Mouse (Mus musculus) right cerebral cortex, adult 2 months (tissue): ENCODE data around the gene Fgf13.
A peak's percentile ranks its signal among the peaks of the same experiment; 100 is the strongest.

Experiments
- DNase-seq, 2 experiments: peaks; one replicate each; pipeline ENCODE4 v3.0.0; 2021 to 2022; ENCODE audit warnings: low spot score in 2 of 2

The Fgf13 gene

DNA sequence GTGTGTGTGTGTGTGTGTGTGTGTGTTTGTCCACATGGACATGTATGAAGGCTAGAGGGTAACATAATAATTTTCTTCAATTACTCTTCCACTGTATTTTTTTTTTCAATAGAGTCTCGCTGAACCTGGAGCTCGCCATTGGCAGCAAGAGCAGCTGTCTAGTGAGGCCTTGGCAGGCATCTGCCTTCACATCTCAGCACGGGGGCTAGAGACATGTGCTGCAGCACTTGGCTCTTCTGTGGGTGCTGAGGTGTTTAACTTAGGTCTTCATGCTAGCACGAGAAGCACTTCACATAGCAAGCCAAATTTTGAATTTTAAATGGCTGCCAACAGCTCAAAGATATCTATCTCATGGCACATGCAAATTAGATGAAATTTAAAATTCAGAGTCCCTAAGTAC lies 380.9 kb downstream of the Fgf13 start:
- no peak for DNase-seq

DNA sequence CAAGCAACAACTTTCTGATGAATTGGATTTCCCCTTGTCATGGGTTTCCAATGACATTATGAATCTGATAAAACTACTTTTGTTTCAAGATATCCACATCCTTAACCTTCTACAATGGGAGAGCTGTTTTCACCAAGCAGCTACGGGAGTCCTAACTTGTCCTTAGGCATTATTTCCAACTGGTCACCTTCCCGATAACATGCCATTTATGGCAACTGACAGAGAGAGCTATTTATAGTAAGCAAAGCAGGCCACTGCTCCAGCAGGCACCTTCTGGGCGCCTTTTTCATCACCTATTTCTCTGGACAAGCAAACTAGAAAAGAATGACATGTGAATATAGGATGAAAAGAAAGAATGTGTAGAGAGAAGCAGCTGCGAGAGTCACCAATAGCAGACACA lies 385.5 kb downstream of the Fgf13 start:
- DNase-seq = no peak

DNA sequence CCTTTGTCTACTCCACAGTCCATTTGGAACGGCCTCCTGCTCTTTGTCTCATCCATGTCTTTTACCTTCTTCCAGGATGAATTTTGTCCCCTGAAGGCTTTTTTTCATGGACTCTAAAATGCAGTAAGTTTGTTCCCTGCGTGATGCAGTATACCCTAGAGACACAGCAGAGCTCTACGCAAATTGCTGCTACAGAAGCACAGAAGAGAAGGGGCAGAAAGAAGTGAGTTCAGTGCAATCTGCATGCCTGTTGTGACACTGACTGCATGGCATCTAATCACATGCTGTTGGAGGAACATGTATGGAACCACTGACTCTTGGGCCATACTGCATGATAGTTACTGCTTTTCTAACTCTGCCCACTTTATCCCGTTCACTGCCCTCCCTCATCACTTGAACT lies 388.2 kb downstream of the Fgf13 start:
- no peak for DNase-seq

- peak; percentile 34 to 45 for DNase-seq
Measured at GRCm38 (mm10) chrX:59179081-59179596, 388.7 kb downstream of the Fgf13 start.

- peak in 1 of 2 experiments; percentile 7 for DNase-seq
Measured at GRCm38 (mm10) chrX:59177653-59178052, 390.2 kb downstream of the Fgf13 start.

DNA sequence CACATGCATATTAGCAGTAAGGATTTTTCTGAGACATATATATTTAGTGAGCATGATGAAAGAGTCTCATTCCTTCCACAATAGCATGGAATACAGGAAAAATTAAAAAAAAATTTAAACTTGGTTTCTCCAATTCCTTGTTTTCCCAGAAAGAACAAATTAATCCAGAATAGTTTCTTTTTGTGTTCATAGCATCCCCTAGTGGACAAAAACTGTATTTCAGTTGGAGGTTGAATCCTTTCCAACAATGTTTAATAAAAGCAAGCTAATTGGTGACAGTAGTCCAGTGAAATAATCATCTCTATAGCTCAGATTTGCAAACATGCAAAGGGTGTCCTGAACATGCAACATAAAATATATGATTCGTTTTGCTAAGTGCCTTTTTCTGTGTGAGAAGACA lies 395.7 kb downstream of the Fgf13 start:
- DNase-seq = no peak

DNA sequence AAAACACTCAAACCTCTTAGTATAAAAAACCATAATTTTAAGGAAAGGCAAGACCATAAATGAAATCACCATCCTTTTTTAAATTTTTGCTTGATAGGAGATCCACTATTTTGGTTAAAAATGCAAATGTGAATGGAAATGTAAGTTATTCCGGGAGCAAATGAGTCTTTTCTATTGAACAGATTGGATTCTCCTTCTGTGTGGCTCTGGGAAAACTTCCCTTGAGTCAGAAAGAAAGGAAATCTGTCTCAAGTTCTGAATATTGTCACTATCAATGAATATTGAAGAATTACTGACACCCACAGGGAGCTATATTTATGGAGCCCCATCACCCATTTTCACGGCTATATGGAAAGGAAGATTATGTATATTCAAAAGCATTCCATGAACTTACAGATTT lies 401.1 kb downstream of the Fgf13 start:
- no peak for DNase-seq

DNA sequence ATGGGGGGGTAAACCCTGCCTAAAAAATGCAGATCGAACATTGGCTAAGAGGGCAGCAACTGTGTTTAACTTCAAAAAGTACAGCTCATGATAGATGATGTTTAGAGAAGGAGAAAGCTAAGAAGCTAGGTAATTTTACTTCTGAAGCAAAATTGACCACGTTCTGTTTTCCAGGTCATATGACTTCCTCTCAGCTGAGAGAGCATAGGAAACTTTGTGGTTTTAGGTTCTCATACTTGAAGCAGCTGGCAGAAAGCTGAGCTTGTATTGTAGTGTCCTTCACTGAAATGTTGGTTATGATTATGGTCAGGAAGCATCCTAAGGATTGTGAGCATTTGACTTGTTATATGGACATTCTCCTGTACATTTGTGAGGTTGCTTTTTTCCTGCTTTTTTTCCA lies 425.9 kb downstream of the Fgf13 start:
- no peak for DNase-seq

- peak; percentile 56 to 57 for DNase-seq
Measured at GRCm38 (mm10) chrX:59134928-59135361, 432.9 kb downstream of the Fgf13 start.

DNA sequence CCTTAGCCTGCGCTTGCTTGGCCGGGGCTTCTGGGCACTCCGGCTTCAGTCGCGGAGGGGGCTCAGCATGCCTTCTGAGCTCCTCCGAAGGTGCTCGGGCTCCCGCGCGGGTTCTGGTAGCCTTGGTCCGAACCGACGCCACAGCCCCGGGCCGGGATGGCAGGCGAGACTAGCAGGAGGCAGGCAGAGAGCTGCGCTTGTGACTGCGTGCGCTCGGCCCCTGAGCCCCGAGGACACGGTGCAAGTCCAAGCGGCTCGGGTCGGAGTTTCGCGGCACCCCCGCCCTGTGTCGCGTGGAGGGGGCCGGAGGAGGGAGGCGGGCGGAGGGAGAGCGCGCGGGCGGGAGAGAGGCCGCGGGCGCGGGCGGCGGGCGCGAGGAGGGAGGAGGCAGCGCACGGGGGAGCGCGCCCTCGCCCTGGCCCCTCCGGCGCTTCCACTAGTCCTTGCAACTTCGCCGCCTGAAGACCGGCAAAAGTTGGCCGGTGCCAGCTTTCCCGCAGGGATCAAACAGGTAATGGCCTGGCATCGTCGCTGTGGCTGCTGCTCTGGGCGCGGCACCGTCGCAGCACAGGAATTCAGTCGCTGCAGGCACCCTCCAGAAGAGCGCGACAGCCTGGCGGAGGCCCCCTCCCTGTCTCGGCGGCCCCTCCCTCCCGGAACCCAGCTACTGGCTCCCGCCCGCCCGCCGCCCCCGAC lies 433.6 kb downstream of the Fgf13 start:
- DNase-seq = peak; percentile 19 to 23

- DNase-seq = peak in 1 of 2 experiments; percentile 32
Measured at GRCm38 (mm10) chrX:59133834-59134165, 434.1 kb downstream of the Fgf13 start.

DNA sequence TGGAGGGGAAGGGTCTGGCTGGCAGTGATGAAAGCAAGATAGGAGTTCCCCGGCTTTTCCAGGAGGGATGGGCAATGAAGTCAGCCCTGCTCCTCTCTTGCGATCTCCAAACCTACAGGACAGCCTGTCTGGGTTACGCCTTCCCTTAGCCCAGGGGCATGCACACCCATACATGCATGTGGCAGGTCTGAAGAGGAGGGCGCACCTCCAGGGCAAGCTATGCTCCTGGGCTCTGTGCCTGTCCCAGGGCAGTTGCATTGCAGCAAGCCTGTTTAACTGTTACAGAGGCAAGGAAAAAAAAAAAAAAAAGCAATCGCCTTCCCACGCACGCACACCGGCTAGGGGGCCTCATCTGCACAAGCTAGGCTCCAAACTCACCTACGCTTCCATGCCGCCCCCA lies 434.5 kb downstream of the Fgf13 start:
- peak; percentile 31 to 33 for DNase-seq

DNA sequence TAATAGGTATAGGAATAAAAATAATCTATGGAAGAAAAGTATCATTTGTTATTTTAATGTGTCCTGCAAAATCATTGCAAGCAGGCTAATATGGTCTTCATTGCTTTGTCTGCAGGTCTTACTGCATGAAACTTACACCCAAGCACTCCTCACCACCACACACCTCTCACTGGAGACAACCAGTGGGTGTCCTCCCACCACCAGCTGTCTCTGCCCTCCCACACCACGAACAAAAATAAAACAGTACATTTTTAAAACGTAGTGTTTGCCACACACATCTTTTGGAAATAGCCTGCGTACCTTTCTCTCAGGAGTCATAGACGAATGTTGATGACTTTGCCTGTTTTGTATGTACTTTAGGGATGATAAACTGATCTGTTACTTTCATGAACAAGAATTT lies 441.2 kb downstream of the Fgf13 start:
- DNase-seq = peak; percentile 46 to 52

DNA sequence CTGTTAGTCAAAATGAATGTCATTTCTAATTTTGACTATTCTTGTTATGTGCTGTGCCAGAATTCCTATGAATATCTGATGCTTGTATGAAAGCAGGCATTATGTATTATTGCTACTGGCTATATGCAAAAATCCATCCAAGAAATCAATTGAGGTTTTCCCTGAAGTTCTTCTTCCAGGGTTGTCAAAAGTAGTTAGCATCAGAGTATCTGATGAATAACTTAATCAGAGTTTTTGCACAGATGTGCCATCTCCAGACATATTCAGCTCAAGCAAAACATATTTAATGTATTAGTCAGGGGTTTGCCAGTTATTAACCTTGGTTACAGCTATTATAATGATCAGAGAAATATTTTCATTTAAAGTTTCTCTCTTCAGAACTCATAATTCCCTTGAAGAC lies 454.7 kb downstream of the Fgf13 start:
- no peak for DNase-seq

- no peak for DNase-seq
Measured at GRCm38 (mm10) chrX:59085928-59086327, 481.9 kb downstream of the Fgf13 start.

DNA sequence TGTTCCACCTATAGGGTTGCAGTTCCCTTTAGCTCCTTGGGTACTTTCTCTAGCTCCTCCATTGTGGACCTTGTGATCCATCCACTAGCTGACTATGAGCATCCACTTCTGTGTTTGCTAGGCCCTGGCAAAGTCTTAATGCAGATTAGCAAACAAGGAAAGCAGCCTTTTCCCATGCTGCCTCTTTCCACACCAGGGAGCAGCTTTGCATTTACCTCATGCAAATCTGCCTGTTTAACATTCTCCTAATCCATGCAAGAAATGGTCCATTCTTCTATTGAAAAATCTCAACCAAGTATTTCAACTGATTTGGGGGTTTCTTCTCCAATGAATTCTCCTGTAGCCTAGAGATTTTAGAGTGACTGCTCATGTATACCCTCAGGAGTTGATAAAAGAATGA lies 487.4 kb downstream of the Fgf13 start:
- DNase-seq = no peak

GRCm38 (mm10) chrX:59072083-59072482 lies 495.8 kb downstream of the Fgf13 start:
- DNase-seq = no peak

DNA sequence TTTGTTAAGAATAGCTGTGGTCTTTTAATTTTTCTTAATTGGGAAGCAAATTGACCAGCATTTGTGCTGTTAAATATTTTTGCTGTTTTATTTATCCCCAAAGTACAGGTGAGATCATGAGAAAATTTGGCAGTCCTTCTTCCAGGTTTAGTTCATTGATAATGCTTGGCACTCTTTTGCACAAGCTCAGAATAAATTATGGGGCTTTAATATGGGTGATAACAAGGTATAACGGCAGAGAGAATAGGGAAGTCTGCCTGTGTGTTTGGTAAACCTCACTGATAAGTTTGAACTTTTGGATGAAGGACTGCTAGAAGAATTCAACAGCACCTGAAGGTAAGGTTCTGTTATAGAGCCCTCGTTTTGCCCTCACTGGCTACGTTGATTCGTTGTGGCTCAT lies 504.7 kb downstream of the Fgf13 start:
- no peak for DNase-seq

DNA sequence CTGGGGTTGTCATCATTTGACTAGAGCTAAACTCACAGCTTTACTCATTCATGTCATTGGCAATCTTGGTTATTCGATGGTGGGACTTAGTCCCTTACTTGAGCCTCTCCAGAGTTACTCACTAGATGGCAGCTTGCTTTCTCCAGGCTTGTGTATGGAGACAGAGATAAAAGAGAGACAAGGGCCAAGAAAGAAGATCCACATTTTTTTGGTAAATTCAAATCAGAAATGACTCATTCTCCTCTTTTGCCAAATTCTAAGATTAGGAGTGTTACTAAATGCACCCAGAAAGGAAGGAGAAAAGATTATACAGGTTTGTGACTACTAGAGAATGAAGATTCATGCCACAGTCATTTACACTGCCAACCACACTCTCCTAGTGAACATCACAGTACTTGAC lies 532.9 kb downstream of the Fgf13 start:
- no peak for DNase-seq
